Mouse (Mus musculus): Measurements from ENCODE around the gene Zfp266.

Zfp266 gene

GRCm38 (mm10) chr9:20492527-20493233, 28.5 kb downstream of the Zfp266 start, which contains the start of gene Zfp426:
Gene Zfp426, minus strand, starts transcription at chr9:20492746.
- DNase-seq (ENCODE audit: extremely low spot score), result peak; percentile 89

- DNase-seq (ENCODE audit: extremely low spot score), result no peak
Measured at GRCm38 (mm10) chr9:20491858-20492526, 29.2 kb downstream of the Zfp266 start.

GRCm38 (mm10) chr9:20489536-20489935, 31.7 kb downstream of the Zfp266 start:
- no peak for DNase-seq (ENCODE audit: extremely low spot score)

GRCm38 (mm10) chr9:20479396-20479795, 41.8 kb downstream of the Zfp266 start:
- no peak for DNase-seq (ENCODE audit: extremely low spot score)

GRCm38 (mm10) chr9:20476632-20477031, 44.6 kb downstream of the Zfp266 start:
- DNase-seq (ENCODE audit: extremely low spot score), result no peak

GRCm38 (mm10) chr9:20466761-20467442, 54.3 kb downstream of the Zfp266 start:
- peak; percentile 64 for DNase-seq (ENCODE audit: extremely low spot score)

GRCm38 (mm10) chr9:20459377-20460317, 61.6 kb downstream of the Zfp266 start, which contains the start of gene Zfp26:
Gene Zfp26, minus strand, starts transcription at chr9:20460162.
- peak; percentile 86 for DNase-seq (ENCODE audit: extremely low spot score)

GRCm38 (mm10) chr9:20453647-20454046, 67.6 kb downstream of the Zfp266 start:
- DNase-seq (ENCODE audit: extremely low spot score), result no peak

GRCm38 (mm10) chr9:20451493-20451892, 69.7 kb downstream of the Zfp266 start:
- no peak for DNase-seq (ENCODE audit: extremely low spot score)
